Mouse (Mus musculus): ENCODE measurements around the gene Samd10. TPM values are rescaled to one million over a fixed set of nuclear protein-coding genes. Genes with fewer than 3 reads are reported as not detected.

The Samd10 gene
- total RNA-seq, 2 experiments from 2014 or later: 2.8 to 9.7 TPM

GRCm38 (mm10) chr2:181593042-181593421, 6.0 kb downstream of the Samd10 start:
- ATAC-seq (ENCODE audit: poor library complexity, severe bottlenecking): peak; percentile 41

GRCm38 (mm10) chr2:181592231-181593041, 6.6 kb downstream of the Samd10 start, which contains the start of gene Zfp512b:
Gene Zfp512b (minus strand): TSS chr2:181592803.
- ATAC-seq (ENCODE audit: poor library complexity, severe bottlenecking): peak; percentile 52

DNA sequence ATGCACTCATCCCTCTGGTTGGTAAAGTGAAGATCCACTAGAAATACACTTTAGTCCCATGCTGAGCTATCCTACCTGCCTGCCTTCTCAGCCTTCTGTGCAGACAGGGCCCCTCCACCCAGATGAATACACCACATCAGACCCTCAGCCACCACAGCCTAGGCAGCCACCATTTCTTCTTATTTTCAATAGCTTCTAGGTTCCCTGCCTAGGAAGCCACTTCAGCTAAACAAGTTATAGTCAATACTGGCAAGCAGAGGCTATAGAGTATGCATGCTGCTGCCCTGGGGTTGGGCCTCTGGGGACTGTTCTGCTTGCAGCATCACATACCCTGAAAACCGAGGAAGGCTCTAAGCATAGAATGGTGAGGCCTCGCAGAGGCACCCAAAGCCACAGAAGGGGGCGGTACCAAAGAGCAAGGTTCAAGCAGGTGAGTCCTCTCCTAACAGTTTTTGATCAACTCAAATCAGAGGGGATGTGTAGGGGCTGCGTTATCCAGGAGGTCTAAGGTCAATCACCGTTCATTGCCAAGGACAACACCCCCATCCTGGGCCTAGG, 7.4 kb downstream of the Samd10 start, which contains the start of gene Prpf6:
Prpf6 (plus strand) TSS at position 341 of the 558 bp plus-strand sequence.
- no peak for ATAC-seq (ENCODE audit: poor library complexity, severe bottlenecking)

DNA sequence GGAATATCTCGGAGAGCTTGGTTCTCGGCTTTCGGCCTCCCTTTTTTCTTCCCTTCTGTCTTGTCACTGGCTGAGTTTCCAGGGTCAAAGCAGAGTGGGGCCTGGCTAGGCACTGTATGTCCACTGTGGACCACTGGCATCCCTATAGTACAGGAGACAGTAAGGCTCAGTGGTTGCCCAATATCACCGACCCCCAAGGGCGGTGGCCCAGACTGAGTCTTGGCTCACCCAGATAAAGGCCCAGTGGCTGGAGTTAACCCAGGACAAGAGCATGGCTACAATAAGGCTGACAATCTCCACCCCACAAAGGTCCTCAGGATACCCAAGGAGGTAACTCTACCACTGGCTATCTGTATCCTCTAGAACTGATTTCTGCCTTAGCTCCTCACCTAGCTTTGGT, 8.5 kb downstream of the Samd10 start:
- no peak for ATAC-seq (ENCODE audit: poor library complexity, severe bottlenecking)

DNA sequence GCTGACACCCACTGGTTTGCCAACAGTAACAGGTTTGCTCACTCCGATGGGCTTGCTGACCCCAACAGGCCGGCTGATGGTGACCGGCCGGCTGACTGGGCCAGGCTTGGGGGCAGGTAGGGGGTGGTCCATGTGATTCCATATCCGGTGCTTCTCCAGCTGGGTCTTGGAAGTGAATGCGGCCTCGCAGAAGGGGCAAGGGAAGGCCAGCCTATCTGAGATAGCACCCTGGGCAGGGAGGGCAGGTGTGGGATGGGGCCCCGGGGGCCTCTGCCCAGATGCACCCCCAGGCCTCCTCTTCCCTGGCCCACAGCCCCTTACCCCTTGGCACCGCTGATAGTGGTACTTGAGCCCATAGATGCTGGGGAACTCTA, 9.3 kb downstream of the Samd10 start:
- no peak for ATAC-seq (ENCODE audit: poor library complexity, severe bottlenecking)

DNA sequence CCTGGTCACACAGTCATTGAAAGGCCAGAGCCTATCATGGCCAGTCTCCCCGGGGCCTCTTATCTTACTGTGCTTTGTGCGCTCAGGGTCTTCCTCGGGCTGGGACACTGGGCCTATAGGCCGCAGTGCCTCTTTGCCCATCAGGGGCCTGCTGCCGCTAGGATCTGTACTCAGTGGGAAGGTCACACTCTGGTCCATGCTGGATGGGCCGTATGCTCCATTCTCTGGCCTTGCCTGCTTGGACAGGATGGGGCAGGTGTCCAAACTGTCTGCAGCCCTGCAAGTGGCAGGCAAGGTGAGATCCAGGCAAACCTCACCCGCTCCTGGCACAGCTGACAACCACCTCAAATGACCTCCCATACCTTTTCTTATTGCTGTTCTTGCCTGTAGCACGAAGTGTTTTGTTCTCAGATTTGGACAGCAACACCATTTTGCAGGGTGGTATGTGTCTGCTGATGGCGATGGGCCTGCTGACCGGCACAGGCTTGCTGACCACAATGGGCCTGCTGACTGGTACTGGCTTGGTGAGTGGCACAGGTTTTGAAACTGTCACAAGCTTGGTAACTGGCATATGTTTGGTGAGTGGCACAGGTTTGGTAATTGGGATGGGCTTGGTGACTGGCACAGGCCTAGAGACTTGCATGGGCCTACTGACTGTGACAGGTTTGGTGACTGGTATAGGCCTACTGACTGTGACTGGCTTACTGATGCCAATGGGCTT, 9.8 kb downstream of the Samd10 start:
- ATAC-seq (ENCODE audit: poor library complexity, severe bottlenecking): no peak

GRCm38 (mm10) chr2:181588229-181588780, 10.7 kb downstream of the Samd10 start:
- no peak for ATAC-seq (ENCODE audit: poor library complexity, severe bottlenecking)

DNA sequence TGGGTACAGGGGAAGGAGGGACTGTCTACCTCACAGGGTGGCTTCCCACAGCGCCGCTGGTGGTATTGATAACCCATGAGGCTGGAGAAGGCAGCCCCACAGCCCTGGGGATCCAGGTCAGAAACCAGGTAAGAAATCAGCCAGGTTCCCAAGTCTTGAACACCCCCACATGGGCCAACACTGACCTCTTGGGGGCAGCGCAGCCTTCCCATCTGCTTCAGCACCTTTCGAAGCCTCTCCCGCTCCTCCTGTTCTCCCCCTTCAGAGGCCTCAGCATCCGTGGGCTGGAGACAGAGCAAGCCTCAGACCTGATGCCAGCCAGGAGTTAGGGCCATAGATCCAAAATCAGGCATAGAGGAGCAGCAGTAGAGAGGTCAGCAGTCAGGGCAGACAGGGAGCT, 11.2 kb downstream of the Samd10 start:
- no peak for ATAC-seq (ENCODE audit: poor library complexity, severe bottlenecking)

DNA sequence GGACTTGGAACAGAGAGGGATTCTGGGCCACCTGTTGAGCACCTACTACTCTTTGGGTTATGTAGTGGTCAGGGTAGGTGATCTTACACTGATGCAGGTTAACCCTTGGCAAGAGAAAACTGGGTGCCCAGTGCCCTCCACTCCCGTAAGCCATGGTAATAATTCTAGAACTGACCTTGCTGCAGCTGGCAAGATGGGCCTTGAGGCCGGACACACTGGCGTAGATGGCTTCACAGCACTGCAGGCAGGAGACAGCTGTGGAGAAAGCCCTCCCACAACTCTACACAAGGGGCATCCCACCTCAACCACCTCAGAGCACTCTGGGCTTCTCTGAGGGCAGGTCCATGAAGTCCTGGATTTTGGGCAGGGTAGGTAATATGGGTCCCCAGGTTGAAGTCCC, 12.9 kb downstream of the Samd10 start:
- ATAC-seq (ENCODE audit: poor library complexity, severe bottlenecking): no peak

GRCm38 (mm10) chr2:181585506-181585905, 13.5 kb downstream of the Samd10 start:
- no peak for ATAC-seq (ENCODE audit: poor library complexity, severe bottlenecking)

- ATAC-seq (ENCODE audit: poor library complexity, severe bottlenecking): no peak
Measured at GRCm38 (mm10) chr2:181584411-181584942, 14.5 kb downstream of the Samd10 start, which contains the start of gene Uckl1. Gene Uckl1 (minus strand): TSS chr2:181584892.

- no peak for ATAC-seq (ENCODE audit: poor library complexity, severe bottlenecking)
Measured at GRCm38 (mm10) chr2:181583460-181584257, 15.4 kb downstream of the Samd10 start.

- no peak for ATAC-seq (ENCODE audit: poor library complexity, severe bottlenecking)
Measured at GRCm38 (mm10) chr2:181582939-181583338, 16.1 kb downstream of the Samd10 start.

- ATAC-seq (ENCODE audit: poor library complexity, severe bottlenecking): no peak
Measured at GRCm38 (mm10) chr2:181582358-181582757, 16.7 kb downstream of the Samd10 start.

- ATAC-seq (ENCODE audit: poor library complexity, severe bottlenecking): peak; percentile 78
Measured at GRCm38 (mm10) chr2:181581402-181582120, 17.5 kb downstream of the Samd10 start.

- ATAC-seq (ENCODE audit: poor library complexity, severe bottlenecking): peak; percentile 86
Measured at GRCm38 (mm10) chr2:181581016-181581401, 18.0 kb downstream of the Samd10 start.

GRCm38 (mm10) chr2:181580131-181580772, 18.8 kb downstream of the Samd10 start:
- no peak for ATAC-seq (ENCODE audit: poor library complexity, severe bottlenecking)

DNA sequence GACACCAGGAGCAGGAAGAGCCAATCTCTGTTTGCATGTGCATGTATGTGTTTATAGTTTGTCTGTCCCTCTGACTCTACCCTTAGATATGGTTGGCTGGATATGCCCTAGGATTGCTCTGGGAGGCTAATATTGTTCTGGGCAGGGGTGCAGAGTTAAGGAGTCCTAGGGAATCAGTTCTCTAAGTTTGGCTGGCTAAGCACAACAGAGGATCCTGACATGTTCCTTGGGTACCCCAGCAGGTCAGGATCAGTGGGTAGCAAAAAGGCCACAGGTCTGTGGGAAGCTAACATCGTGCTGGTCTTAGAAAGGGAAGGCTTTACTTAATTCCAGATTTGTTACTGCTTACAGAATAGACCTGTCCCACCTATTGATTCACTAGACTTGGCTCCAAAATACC, 19.3 kb downstream of the Samd10 start:
- ATAC-seq (ENCODE audit: poor library complexity, severe bottlenecking): no peak

All from megakaryocyte, adult 5-6 weeks (primary cell).